Mouse (Mus musculus) liver, adult 2 months (tissue): ENCODE data around the gene C2cd3.

Source experiments
- CTCF ChIP-seq: fragments of 200-500 bp; IDR thresholded peaks from 2 replicates; pipeline ENCODE4 v1.5.1; 2011; ENCODE audit warnings: low read depth, low read length, control low read depth
- POLR2A ChIP-seq: fragments of 200-500 bp; IDR thresholded peaks from 2 replicates; pipeline ENCODE4 v1.6.1; 2011; ENCODE audit warnings: low read length, control low read depth; ENCODE audit not compliant: insufficient read depth; ENCODE audit errors: extremely low read depth

DNA sequence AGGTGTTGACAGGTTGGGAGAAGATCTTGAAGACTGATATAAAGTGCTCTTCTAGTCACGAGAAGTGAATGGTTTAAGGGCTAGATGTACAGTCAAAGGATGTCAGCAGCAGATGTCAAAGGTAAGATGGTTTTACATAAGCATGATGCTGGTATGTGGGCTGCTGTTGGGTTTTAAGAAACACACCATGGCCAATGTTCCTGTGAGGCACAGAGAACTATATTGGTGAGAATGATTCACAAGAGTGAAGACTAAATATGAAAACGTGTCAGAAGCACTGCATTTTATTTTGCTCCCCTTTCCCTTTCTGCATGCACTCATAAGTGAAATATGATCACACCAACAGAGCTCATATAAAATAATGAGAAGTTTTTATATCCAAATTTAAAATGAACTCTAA lies 8.9 kb upstream of the C2cd3 start:
- TF ChIP-seq CTCF (no peak), POLR2A (no peak)
